Mouse (Mus musculus): ENCODE results near the gene Grid2. TPM values are rescaled to one million over a fixed set of nuclear protein-coding genes. Genes with fewer than 3 reads are reported as not detected.

Gene Grid2
- total RNA-seq, 2 experiments from 2014 or later = 0.05 to 0.08 TPM

- DNase-seq = no peak
- intact Hi-C loops (cut with DNase I) = no loop called here
Observed at GRCm38 (mm10) chr6:64279927-64280326, 1024.3 kb downstream of the Grid2 start.

- intact Hi-C loops (cut with DNase I) = no loop called here
- DNase-seq = no peak
Observed at GRCm38 (mm10) chr6:64293761-64294160, 1038.1 kb downstream of the Grid2 start.

- DNase-seq = no peak
- intact Hi-C loops (cut with DNase I) = no loop called here
Observed at GRCm38 (mm10) chr6:64297633-64298032, 1042.0 kb downstream of the Grid2 start.

- no peak for DNase-seq
- intact Hi-C loops (cut with DNase I) = no loop called here
Observed at GRCm38 (mm10) chr6:64304709-64305476, 1049.2 kb downstream of the Grid2 start.

GRCm38 (mm10) chr6:64308631-64309030 lies 1053.0 kb downstream of the Grid2 start:
- intact Hi-C loops (cut with DNase I) = no loop called here
- DNase-seq = no peak

- DNase-seq = no peak
- intact Hi-C loops (cut with DNase I) = no loop called here
Observed at GRCm38 (mm10) chr6:64313132-64313531, 1057.5 kb downstream of the Grid2 start.

- DNase-seq = no peak
- intact Hi-C loops (cut with DNase I) = no loop called here
Observed at GRCm38 (mm10) chr6:64326936-64327335, 1071.3 kb downstream of the Grid2 start.

GRCm38 (mm10) chr6:64327876-64328275 lies 1072.2 kb downstream of the Grid2 start:
- DNase-seq = no peak
- intact Hi-C loops (cut with DNase I) = no loop called here

GRCm38 (mm10) chr6:64398413-64399098 lies 1142.9 kb downstream of the Grid2 start:
- no peak for DNase-seq
- intact Hi-C loops (cut with DNase I) = no loop called here

GRCm38 (mm10) chr6:64427658-64428057 lies 1172.0 kb downstream of the Grid2 start:
- no peak for DNase-seq
- intact Hi-C loops (cut with DNase I) = no loop called here

- no peak for DNase-seq
- intact Hi-C loops (cut with DNase I) = no loop called here
Observed at GRCm38 (mm10) chr6:64428898-64429297, 1173.2 kb downstream of the Grid2 start.

GRCm38 (mm10) chr6:64448127-64448526 lies 1192.5 kb downstream of the Grid2 start:
- no peak for DNase-seq
- intact Hi-C loops (cut with DNase I) = no loop called here

GRCm38 (mm10) chr6:64448864-64449355 lies 1193.2 kb downstream of the Grid2 start:
- intact Hi-C loops (cut with DNase I) = no loop called here
- DNase-seq = no peak

GRCm38 (mm10) chr6:64450770-64451169 lies 1195.1 kb downstream of the Grid2 start:
- no peak for DNase-seq
- intact Hi-C loops (cut with DNase I) = no loop called here

- intact Hi-C loops (cut with DNase I) = no loop called here
- no peak for DNase-seq
Observed at GRCm38 (mm10) chr6:64479884-64480283, 1224.2 kb downstream of the Grid2 start.

- no peak for DNase-seq
Observed at GRCm38 (mm10) chr6:64480592-64480991, 1224.9 kb downstream of the Grid2 start.

GRCm38 (mm10) chr6:64490313-64491067 lies 1234.8 kb downstream of the Grid2 start:
- DNase-seq = no peak
- intact Hi-C loops (cut with DNase I) = no loop called here

More at GRCm38 (mm10) chr6:64480592-64480991, 1224.9 kb downstream of the Grid2 start:
- intact Hi-C loops (cut with DNase I) = no loop called here

GRCm38 (mm10) chr6:64504394-64504793 lies 1248.7 kb downstream of the Grid2 start:
- intact Hi-C loops (cut with DNase I) = no loop called here
- no peak for DNase-seq

GRCm38 (mm10) chr6:64542168-64542567 lies 1286.5 kb downstream of the Grid2 start:
- intact Hi-C loops (cut with DNase I) = no loop called here
- no peak for DNase-seq

GRCm38 (mm10) chr6:64553645-64554044 lies 1298.0 kb downstream of the Grid2 start:
- intact Hi-C loops (cut with DNase I) = no loop called here
- DNase-seq = no peak

GRCm38 (mm10) chr6:64555220-64555619 lies 1299.5 kb downstream of the Grid2 start:
- no peak for DNase-seq
- intact Hi-C loops (cut with DNase I) = no loop called here

Data from gastrocnemius, postnatal 36 days (tissue).